Mouse (Mus musculus): ENCODE data around the gene Gm9970.
"Not testable (repeated sequence)": the region's sequence is repeated elsewhere in the genome, so short reads cannot be mapped to it uniquely, and the experiment has no call there.

Gm9970 gene

DNA sequence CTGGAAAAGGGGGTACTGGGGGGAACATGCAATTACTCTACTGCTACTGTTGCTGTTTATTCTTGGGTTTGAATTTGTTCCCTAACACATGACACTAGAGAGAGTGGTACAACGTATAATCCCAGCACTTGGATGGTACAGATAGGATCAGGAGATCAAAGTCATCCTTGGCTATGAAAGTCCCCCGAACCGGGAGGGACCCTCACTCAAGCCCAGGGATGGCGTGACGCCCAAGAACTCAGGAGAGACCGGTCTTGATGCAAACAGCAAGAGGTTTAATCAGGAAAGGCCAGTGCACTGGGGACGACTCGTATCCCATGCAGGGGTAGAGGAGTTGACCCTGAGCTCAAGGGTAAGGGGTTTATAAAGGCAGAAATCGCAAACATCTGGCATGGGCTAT lies 18.3 kb downstream of the Gm9970 start:
- no peak for DNase-seq (ENCODE audit: low read depth, low spot score)

- DNase-seq (ENCODE audit: low read depth, low spot score): peak; percentile 78
These were observed 19.6 kb downstream of the Gm9970 start for GRCm38 (mm10) chr5:31221304-31221945.

- peak; percentile 98 for DNase-seq (ENCODE audit: low read depth, low spot score)
These were observed 20.4 kb downstream of the Gm9970 start, which contains the start of gene Ppm1g for GRCm38 (mm10) chr5:31220448-31221303. TSS of gene Ppm1g (minus strand) at chr5:31220687.

DNA sequence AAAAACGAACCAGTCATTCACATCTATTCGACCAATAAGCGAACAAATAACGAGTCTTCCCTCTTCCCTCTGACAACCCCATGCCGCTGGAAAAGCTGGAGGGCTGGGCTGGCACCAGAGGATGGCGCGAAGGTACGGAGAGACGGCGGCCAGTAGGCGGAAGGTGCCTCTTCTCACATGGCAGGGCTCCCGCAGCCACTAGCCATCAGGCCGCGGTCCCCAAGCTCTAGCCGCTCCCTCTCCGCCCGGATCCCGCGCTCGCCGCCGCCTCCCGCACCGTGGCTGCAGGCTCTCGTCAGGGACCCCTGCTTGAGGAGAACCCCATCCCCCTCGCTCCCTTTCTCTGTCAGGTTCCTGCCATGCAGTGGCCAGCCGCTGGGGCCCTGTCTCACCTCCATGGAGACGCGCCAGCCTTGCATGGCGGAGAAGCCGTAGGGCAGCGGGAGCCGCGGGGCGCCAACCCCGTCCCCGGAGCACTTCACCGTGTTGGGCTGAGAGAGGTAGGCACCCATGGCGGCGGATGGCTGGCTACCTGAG lies 21.1 kb downstream of the Gm9970 start:
- DNase-seq (ENCODE audit: low read depth, low spot score): peak; percentile 82

DNA sequence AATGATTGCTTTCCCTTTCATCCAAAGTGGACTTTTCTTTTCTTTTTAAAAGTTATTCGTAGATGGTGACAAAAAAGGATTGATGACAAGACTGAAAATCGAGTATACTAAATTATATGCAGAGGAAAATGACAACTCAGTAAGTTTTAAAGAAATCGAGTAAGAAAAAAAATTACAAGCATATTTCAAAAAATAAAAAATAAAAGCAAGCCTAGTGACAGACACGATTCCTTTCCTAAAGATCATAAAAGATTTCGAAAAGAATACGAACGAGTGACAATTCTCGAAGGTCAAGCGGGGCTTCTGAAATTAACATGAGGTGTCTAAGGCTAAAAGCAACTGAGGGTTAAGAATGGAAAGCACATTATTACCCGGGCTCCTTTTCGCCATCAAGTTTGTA lies 21.6 kb downstream of the Gm9970 start:
- DNase-seq (ENCODE audit: low read depth, low spot score): no peak

DNA sequence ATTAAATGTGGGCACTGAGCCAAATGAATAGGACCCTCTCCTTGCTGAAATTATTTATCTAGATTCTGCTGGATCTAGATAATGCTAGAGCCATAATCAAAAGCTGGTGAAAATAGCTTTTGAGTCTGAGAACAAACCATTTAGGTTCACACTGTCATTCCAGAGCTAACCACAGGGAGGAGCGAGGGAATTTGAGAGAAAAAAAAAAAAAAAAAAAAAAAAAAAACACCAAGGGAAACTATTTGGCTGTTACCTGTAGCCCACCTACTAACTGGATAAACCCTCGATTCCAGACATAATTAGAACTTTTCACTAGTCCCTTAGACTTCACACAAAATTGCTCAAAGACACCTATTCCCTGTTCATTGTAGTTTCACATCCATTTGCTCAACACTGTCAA lies 22.0 kb downstream of the Gm9970 start:
- peak; percentile 67 for DNase-seq (ENCODE audit: low read depth, low spot score)

- DNase-seq (ENCODE audit: low read depth, low spot score): peak; percentile 40
These were observed 22.7 kb downstream of the Gm9970 start for GRCm38 (mm10) chr5:31218294-31218693.

GRCm38 (mm10) chr5:31216554-31216953 lies 24.5 kb downstream of the Gm9970 start:
- DNase-seq (ENCODE audit: low read depth, low spot score): not testable (repeated sequence)

GRCm38 (mm10) chr5:31204421-31204820 lies 36.6 kb downstream of the Gm9970 start:
- DNase-seq (ENCODE audit: low read depth, low spot score): no peak

- no peak for DNase-seq (ENCODE audit: low read depth, low spot score)
These were observed 37.2 kb downstream of the Gm9970 start for GRCm38 (mm10) chr5:31203866-31204265.

DNA sequence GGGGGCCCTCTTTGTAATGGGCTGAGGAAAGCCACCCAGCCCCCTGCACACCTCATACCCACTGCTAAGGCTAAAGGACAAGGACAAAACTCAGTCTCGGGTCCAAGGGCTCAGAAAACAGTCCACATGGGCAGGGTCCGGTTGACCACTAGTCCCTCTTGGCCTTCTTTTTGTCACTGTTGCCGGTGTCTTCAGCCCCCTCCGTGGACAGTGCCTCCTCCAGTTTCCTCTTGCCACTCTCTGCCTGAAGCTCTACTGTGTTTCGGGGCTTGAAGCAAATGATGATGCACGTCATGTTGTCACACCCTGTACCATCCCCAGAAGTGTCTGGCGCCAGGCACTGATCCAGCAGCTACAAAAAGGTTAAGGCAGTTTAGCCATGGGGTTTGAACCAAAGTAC lies 38.1 kb downstream of the Gm9970 start:
- no peak for DNase-seq (ENCODE audit: low read depth, low spot score)

DNA sequence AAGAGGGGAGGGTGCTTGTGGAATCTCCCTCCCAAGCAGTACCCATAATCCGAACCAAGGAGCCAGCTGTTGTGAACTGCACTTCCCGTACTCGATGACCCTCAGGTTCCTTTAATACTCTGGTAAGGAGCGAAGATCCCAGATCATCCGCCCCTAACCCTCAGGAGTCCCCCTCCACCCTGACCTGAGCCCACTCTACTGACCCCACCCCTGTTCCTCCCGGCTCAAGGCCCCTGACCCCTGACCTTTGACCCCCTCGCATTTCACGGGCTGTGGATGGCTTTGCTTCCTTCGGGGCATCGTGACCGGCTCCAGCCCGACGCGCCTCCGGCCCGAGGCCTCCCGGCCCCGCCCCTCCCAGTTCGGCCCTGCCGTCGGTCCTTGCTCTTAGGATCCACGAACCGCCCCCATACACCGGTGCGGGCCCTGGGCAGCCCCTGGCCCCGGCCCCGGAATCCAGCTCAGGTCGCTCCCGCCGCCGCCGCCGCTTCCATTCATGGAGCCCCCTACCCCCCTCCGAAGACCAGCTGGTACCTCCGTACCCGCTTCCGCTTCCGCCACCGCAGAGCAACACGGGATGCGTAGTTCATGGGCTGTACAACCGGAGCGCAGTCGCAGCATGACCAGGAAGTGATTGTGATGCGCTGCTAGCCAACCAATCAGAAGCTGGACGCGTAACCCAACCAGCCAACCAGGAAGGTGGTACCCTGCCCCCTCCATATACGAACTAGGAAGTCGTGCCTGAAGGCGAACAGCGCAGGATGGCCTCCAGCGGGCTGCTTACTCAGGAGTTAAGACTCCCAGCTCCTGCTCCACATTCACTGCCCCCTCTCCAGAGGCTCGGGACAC lies 39.1 kb downstream of the Gm9970 start, which contains the start of gene Zfp513:
Gene Zfp513, minus strand, starts transcription at position 562 of the 849 bp plus-strand sequence.
- DNase-seq (ENCODE audit: low read depth, low spot score): peak; percentile 99

GRCm38 (mm10) chr5:31201042-31201741 lies 39.8 kb downstream of the Gm9970 start:
- no peak for DNase-seq (ENCODE audit: low read depth, low spot score)

GRCm38 (mm10) chr5:31200327-31200768 lies 40.7 kb downstream of the Gm9970 start:
- peak; percentile 17 for DNase-seq (ENCODE audit: low read depth, low spot score)

- peak; percentile 18 for DNase-seq (ENCODE audit: low read depth, low spot score)
These were observed 41.1 kb downstream of the Gm9970 start for GRCm38 (mm10) chr5:31199893-31200292.

GRCm38 (mm10) chr5:31199321-31199892 lies 41.6 kb downstream of the Gm9970 start:
- DNase-seq (ENCODE audit: low read depth, low spot score): peak; percentile 9

DNA sequence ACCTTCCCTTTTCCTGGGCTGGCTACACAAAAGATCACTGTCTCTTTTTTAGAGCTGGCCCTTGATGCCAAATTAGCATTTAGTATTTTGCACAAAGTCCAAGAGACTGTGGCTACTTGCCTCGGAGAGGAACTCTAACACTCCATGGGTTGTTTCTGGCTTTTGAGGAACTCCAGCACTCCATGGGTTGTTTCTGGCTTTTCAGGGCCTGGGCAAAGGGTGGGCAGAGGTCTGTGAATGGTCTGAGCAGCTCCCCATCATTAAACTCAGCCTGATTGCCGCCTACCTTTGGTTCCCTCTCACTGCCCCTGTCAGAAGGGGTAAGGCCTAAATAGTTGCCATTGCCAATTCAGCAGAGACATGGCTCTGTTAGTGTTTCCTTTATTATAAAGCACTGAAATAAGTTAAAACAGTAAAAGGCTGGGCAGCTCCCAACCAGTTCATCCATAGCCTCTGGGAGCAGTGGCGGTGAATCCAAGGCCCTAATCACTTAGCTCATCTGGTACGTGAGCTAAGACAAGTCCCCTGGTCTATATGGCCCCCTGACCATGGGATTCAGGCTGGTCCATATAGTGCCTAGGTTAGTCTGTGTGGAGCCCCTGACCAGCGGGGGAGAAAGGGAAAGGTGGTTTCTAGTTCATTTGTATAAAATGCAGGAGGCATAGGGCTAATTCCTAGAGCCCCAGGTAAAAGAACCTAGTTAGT lies 42.3 kb downstream of the Gm9970 start:
- no peak for DNase-seq (ENCODE audit: low read depth, low spot score)

GRCm38 (mm10) chr5:31198170-31198569 lies 42.9 kb downstream of the Gm9970 start:
- DNase-seq (ENCODE audit: low read depth, low spot score): no peak

DNA sequence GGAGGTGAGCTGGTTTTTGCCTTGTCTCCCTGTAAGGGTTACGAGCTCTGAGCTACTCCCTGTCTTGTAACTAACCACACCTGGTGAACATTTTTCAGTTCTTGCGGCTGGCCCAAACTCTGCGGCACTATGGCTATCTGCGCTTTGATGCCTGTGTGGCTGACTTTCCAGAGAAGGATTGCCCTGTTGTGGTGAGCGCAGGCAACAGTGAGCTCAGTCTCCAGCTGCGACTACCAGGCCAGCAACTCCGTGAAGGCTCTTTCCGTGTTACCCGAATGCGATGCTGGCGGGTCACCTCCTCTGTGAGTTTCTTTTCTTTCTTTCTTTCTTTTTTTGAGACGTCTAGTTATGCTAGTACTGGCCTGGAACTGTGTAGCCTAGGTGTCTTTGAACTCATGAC lies 44.0 kb downstream of the Gm9970 start:
- no peak for DNase-seq (ENCODE audit: low read depth, low spot score)

- DNase-seq (ENCODE audit: low read depth, low spot score): no peak
These were observed 44.8 kb downstream of the Gm9970 start for GRCm38 (mm10) chr5:31196207-31196606.

All from ZHBTc4 (cell line).